Mouse (Mus musculus): ENCODE results near the gene Tcte2.

DNA sequence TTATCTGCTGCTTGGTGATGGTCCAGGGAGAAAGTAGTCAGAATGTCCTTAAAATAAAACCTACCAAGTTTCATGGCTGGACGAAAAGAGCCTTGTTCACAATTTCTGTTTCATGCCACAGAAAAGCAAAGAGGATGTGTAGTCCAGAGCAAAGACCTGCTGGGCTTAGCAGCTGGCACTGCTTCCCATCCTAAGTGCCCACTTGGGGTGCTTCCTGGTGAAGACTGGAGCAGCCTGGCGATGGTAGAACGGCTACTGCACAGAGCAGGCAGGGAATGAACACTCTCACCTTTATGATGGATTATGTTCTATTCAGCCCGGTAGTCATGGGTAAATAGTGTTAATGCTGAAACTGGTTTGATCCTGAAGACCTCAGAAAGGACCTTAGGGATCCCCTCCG, 27.7 kb downstream of the Tcte2 start:
- TF ChIP-seq CTCF (conservative IDR thresholded peaks at IDR 0.05 in 1 of 2, IDR thresholded peaks at IDR 0.05 in 1 of 2; ENCODE audit: low read depth in 2 of 2, low read length in 2 of 2) (no peak), MYC (IDR thresholded peaks at IDR 0.05; ENCODE audit: low read depth, low read length) (no peak), KAT2A (IDR thresholded peaks at IDR 0.05; ENCODE audit: insufficient replicate concordance, low read length) (no peak), EP300 (IDR thresholded peaks at IDR 0.05; ENCODE audit: low read length) (no peak), POLR2A (IDR thresholded peaks at IDR 0.05; ENCODE audit: low read depth, low read length) (no peak), USF2 (conservative IDR thresholded peaks at IDR 0.05; ENCODE audit: low read depth, low read length) (no peak), ZNF384 (IDR thresholded peaks at IDR 0.05; ENCODE audit: low read depth, low read length) (no peak)

Measured in CH12.LX (cell line).